Mouse (Mus musculus) heart, embryonic 14.5 days (tissue): ENCODE results near the gene Tnrc18. TPM values are rescaled to one million over a fixed set of nuclear protein-coding genes. Genes with fewer than 3 reads are reported as not detected.
A peak's percentile ranks its signal among the peaks of the same experiment; 100 is the strongest.

Source experiments
- ATAC-seq: fragments of 200-750 bp; cut with Nextera tagmentation; 2 replicates; pipeline ENCODE4 v1.8.0; 2017; ENCODE audit warnings: low read depth, moderate TSS enrichment; ENCODE audit not compliant: insufficient number of reproducible peaks, insufficient read depth, low FRiP score
- H3K27ac ChIP-seq, 2 experiments: fragments of 200-500 bp in 1 of 2; fragments of 300-500 bp in 1 of 2; sonication (generic) in 1 of 2; replicated peaks in 1 of 2; 2 replicates each; pipeline ENCODE4 v1.5.1; 2012 to 2014; ENCODE audit warnings: low read depth in 2 of 2, low read length in 2 of 2, control low read depth in 1 of 2, mild to moderate bottlenecking in 1 of 2, mixed read lengths in 1 of 2; ENCODE audit not compliant: control insufficient read depth in 1 of 2, insufficient read depth in 1 of 2
- H3K27me3 ChIP-seq: fragments of 300-500 bp; sonication (generic); 2 replicates; pipeline ENCODE4 v1.6.1; 2014; ENCODE audit warnings: mild to moderate bottlenecking, low read length, control low read depth; ENCODE audit not compliant: control insufficient read depth, insufficient read depth
- H3K36me3 ChIP-seq: fragments of 300-500 bp; sonication (generic); 2 replicates; pipeline ENCODE4 v1.6.1; 2014; ENCODE audit warnings: mild to moderate bottlenecking, control low read depth, low read length, mixed read lengths; ENCODE audit not compliant: control insufficient read depth, insufficient read depth
- H3K4me1 ChIP-seq, 2 experiments: fragments of 200-500 bp in 1 of 2; fragments of 300-500 bp in 1 of 2; sonication (generic) in 1 of 2; 2 replicates each; pipeline ENCODE4 v1.6.1; 2012 to 2014; ENCODE audit warnings: low read length in 2 of 2, control low read depth in 1 of 2, mixed read lengths in 1 of 2; ENCODE audit not compliant: control insufficient read depth in 2 of 2, insufficient read depth in 2 of 2
- H3K4me2 ChIP-seq: fragments of 300-500 bp; sonication (generic); 2 replicates; pipeline ENCODE4 v1.6.1; 2014; ENCODE audit warnings: mild to moderate bottlenecking, low read length
- H3K4me3 ChIP-seq, 2 experiments: fragments of 200-500 bp in 1 of 2; fragments of 300-500 bp in 1 of 2; sonication (generic) in 1 of 2; 2 replicates each; pipeline ENCODE4 v1.5.1; 2012 to 2014; ENCODE audit warnings: low read length in 2 of 2, mild to moderate bottlenecking in 2 of 2, control low read depth in 1 of 2, low read depth in 1 of 2, moderate library complexity in 1 of 2; ENCODE audit not compliant: control insufficient read depth in 1 of 2, insufficient read depth in 1 of 2
- H3K9ac ChIP-seq: fragments of 300-500 bp; sonication (generic); 2 replicates; pipeline ENCODE4 v1.6.1; 2014; ENCODE audit warnings: mild to moderate bottlenecking, low read length
- H3K9me3 ChIP-seq: fragments of 300-500 bp; sonication (generic); 2 replicates; pipeline ENCODE4 v1.6.1; 2016; ENCODE audit warnings: low read length, control low read depth; ENCODE audit not compliant: control insufficient read depth
- WGBS: fragments of 180-500 bp; shearing (Covaris S2); extraction: QIAGEN DNeasy Blood & Tissue Kit; methylation state at CpG from one replicate; pipeline ENCODE4 v1.1.7; 2014; 5-methylcytosine and 5-hydroxymethylcytosine counted together
- polyA plus RNA-seq: library from polyadenylated mRNA; unstranded; fragments of >200 nt; fragmentation: Nextera tagmentation; extraction: Ambion mirVana; gene quantifications from 2 replicates; pipeline ENCODE4 v1.2.1, GENCODE M21; 2014

Gene Tnrc18
- polyA plus RNA-seq, 1 experiment from 2014 or later: 31.0 TPM

GRCm38 (mm10) chr5:142726748-142727147 is 90.7 kb downstream of the Tnrc18 start:
- no peaks in the 10 kb centered on the region for H3K9me3 ChIP-seq
- no peak overlapping the region for H3K27ac ChIP-seq
- H3K4me1 ChIP-seq: peaks cover 3 to 4% of the 10 kb centered on the region in 2 experiments; a peak in 2 of 4 replicates
- 89% methylated on average over 6 of the region's 6 CpGs for WGBS
- no peak overlapping the region for H3K4me3 ChIP-seq
- ATAC-seq: no peak
- H3K4me2 ChIP-seq: no peak overlapping the region
- peaks cover 68% of the 10 kb centered on the region for H3K36me3 ChIP-seq
- H3K9ac ChIP-seq: no peak overlapping the region
- H3K27me3 ChIP-seq: no peaks in the 10 kb centered on the region

- Histone ChIP-seq H3K9me3 (no peaks in the 10 kb centered on the region), H3K4me2 (no peak overlapping the region), H3K9ac (no peak overlapping the region), H3K36me3 (peaks cover 43% of the 10 kb centered on the region), H3K4me3 (no peak overlapping the region), H3K4me1 (peaks cover 3 to 4% of the 10 kb centered on the region in 2 experiments; a peak in 2 of 4 replicates), H3K27me3 (no peaks in the 10 kb centered on the region), H3K27ac (no peak overlapping the region)
- ATAC-seq: no peak
- WGBS: 91% methylated on average over 7 of the region's 7 CpGs
Observed at GRCm38 (mm10) chr5:142724265-142724664, 93.2 kb downstream of the Tnrc18 start.

- Histone ChIP-seq H3K4me3 (no peak overlapping the region), H3K36me3 (peaks cover 37% of the 10 kb centered on the region), H3K27ac (no peak overlapping the region), H3K9ac (no peak overlapping the region), H3K27me3 (no peaks in the 10 kb centered on the region), H3K9me3 (no peaks in the 10 kb centered on the region), H3K4me2 (peak overlapping the region; percentile 46), H3K4me1 (peaks cover 3 to 4% of the 10 kb centered on the region in 2 experiments; a peak in 2 of 4 replicates)
- 0 out of 2 replicates have a peak, but pooled peaks have one; percentile 18 for ATAC-seq
- 15% methylated on average over 7 of the region's 7 CpGs for WGBS
Observed at GRCm38 (mm10) chr5:142723520-142724133, 93.8 kb downstream of the Tnrc18 start.

- H3K9me3 ChIP-seq: no peaks in the 10 kb centered on the region
- whole genome bisulfite sequencing: 77% methylated on average over 13 of the region's 13 CpGs
- H3K9ac ChIP-seq: no peak overlapping the region
- no peak overlapping the region for H3K4me3 ChIP-seq
- no peak overlapping the region for H3K27ac ChIP-seq
- no peaks in the 10 kb centered on the region for H3K36me3 ChIP-seq
- H3K4me2 ChIP-seq: no peak overlapping the region
- peaks cover 3 to 4% of the 10 kb centered on the region in 2 experiments; a peak in 2 of 4 replicates for H3K4me1 ChIP-seq
- H3K27me3 ChIP-seq: no peaks in the 10 kb centered on the region
- ATAC-seq: no peak
Observed at GRCm38 (mm10) chr5:142719897-142720296, 97.6 kb downstream of the Tnrc18 start.

- 46% methylated on average over 25 of the region's 25 CpGs for WGBS
- H3K4me2 ChIP-seq: peak overlapping the region; percentile 39
- no peak overlapping the region for H3K4me3 ChIP-seq
- H3K27ac ChIP-seq: no peak overlapping the region
- no peaks in the 10 kb centered on the region; a peak in 1 of 4 replicates for H3K4me1 ChIP-seq
- H3K36me3 ChIP-seq: no peaks in the 10 kb centered on the region
- H3K27me3 ChIP-seq: no peaks in the 10 kb centered on the region
- H3K9me3 ChIP-seq: no peaks in the 10 kb centered on the region
- no peak overlapping the region for H3K9ac ChIP-seq
- ATAC-seq: no peak
Observed at GRCm38 (mm10) chr5:142718486-142718885, 99.0 kb downstream of the Tnrc18 start.

GRCm38 (mm10) chr5:142718037-142718436 is 99.4 kb downstream of the Tnrc18 start:
- Histone ChIP-seq H3K4me1 (no peaks in the 10 kb centered on the region; a peak in 1 of 4 replicates), H3K27me3 (no peaks in the 10 kb centered on the region), H3K36me3 (no peaks in the 10 kb centered on the region), H3K27ac (no peak overlapping the region), H3K4me3 (no peak overlapping the region), H3K9me3 (no peaks in the 10 kb centered on the region), H3K4me2 (peak overlapping the region; percentile 39), H3K9ac (no peak overlapping the region)
- WGBS: 20% methylated on average over 4 of the region's 4 CpGs
- no peak for ATAC-seq

GRCm38 (mm10) chr5:142716056-142716455 is 101.4 kb downstream of the Tnrc18 start:
- Histone ChIP-seq H3K4me2 (no peak overlapping the region), H3K9ac (no peak overlapping the region), H3K9me3 (no peaks in the 10 kb centered on the region), H3K27me3 (no peaks in the 10 kb centered on the region), H3K4me1 (no peaks in the 10 kb centered on the region), H3K36me3 (no peaks in the 10 kb centered on the region), H3K27ac (no peak overlapping the region), H3K4me3 (no peak overlapping the region)
- ATAC-seq: no peak
- 74% methylated on average over 6 of the region's 6 CpGs for WGBS

GRCm38 (mm10) chr5:142715059-142715458 is 102.4 kb downstream of the Tnrc18 start:
- 73% methylated on average over 9 of the region's 9 CpGs for WGBS
- Histone ChIP-seq H3K4me2 (no peak overlapping the region), H3K36me3 (no peaks in the 10 kb centered on the region), H3K9me3 (no peaks in the 10 kb centered on the region), H3K4me3 (no peak overlapping the region), H3K9ac (no peak overlapping the region), H3K27ac (no peak overlapping the region), H3K4me1 (no peaks in the 10 kb centered on the region), H3K27me3 (no peaks in the 10 kb centered on the region)
- ATAC-seq: no peak
